Comparison of ENCODE assay signal across 16 mouse cellular contexts in genomic region chr3:51082831-51083575, GRCm38 (mm10).
DNase-seq lines count a peak whose midpoint lies in the region; ATAC-seq and TF ChIP-seq lines count a peak whose summit lies in the region.
"Had no signal": no experiment of that assay in that cellular context is flagged by ENCODE, and none has a peak within 500 bp of the region (broad histone marks: within the 10 kb centered on the region; RNA-seq: fewer than 3 reads in every experiment).

No protein-coding gene starts in this region.

- H3K27ac ChIP-seq in midbrain, embryonic 15.5 days = 0 out of 2 replicates have a peak overlapping the region, but pooled peaks have one; percentile 38
- H3K27ac ChIP-seq in midbrain, embryonic 10.5 days (replicated peaks) = no peak overlapping the region
- H3K27ac ChIP-seq in forebrain, embryonic 14.5 days (ENCODE audit: low read depth, low read length) = peak overlapping the region; percentile 65
- peak overlapping the region; percentile 55 for H3K27ac ChIP-seq in limb, embryonic 14.5 days (replicated peaks; ENCODE audit: low read depth, low read length)
- H3K27ac ChIP-seq: heart, adult 2 months; intestine, embryonic 15.5 days; kidney, postnatal 0 days had no signal

- 71% methylated on average over 11 of the region's 11 CpGs for WGBS in midbrain, embryonic 15.5 days
- 87% methylated on average over 11 of the region's 11 CpGs for WGBS in midbrain, embryonic 10.5 days
- 29% methylated on average over 11 of the region's 11 CpGs for WGBS in forebrain, embryonic 14.5 days
- WGBS in limb, embryonic 14.5 days = 31% methylated on average over 11 of the region's 11 CpGs

- no peaks in the 10 kb centered on the region for H3K9me3 ChIP-seq in midbrain, embryonic 15.5 days
- H3K9me3 ChIP-seq in midbrain, embryonic 10.5 days (replicated peaks) = no peaks in the 10 kb centered on the region
- H3K9me3 ChIP-seq in forebrain, embryonic 14.5 days (replicated peaks; ENCODE audit: control insufficient read depth, low read length) = no peaks in the 10 kb centered on the region
- no peaks in the 10 kb centered on the region for H3K9me3 ChIP-seq in limb, embryonic 14.5 days (ENCODE audit: control insufficient read depth, low read length)
- H3K9me3 ChIP-seq: intestine, embryonic 15.5 days had no signal

- H3K27me3 ChIP-seq in midbrain, embryonic 15.5 days (replicated peaks) = no peaks in the 10 kb centered on the region
- H3K27me3 ChIP-seq in midbrain, embryonic 10.5 days (ENCODE audit: low read depth, poor library complexity, severe bottlenecking) = no peaks in the 10 kb centered on the region
- no peaks in the 10 kb centered on the region for H3K27me3 ChIP-seq in forebrain, embryonic 14.5 days (replicated peaks; ENCODE audit: control insufficient read depth, insufficient read depth, low read length)
- H3K27me3 ChIP-seq in limb, embryonic 14.5 days (ENCODE audit: control insufficient read depth, insufficient read depth, low read length) = no peaks in the 10 kb centered on the region
- H3K27me3 ChIP-seq: CH12.LX; intestine, embryonic 15.5 days had no signal

- no peak for TF ChIP-seq POLR2A in limb, embryonic 14.5 days (IDR thresholded peaks at IDR 0.05; ENCODE audit: borderline replicate concordance, extremely low read depth, insufficient read depth, insufficient read length)

- no peak overlapping the region for H3K4me2 ChIP-seq in midbrain, embryonic 15.5 days
- H3K4me2 ChIP-seq in forebrain, embryonic 14.5 days (ENCODE audit: low read length) = peak overlapping the region; percentile 23; the same call in 1 of the 2 replicates
- H3K4me2 ChIP-seq in limb, embryonic 14.5 days (replicated peaks; ENCODE audit: low read depth, low read length, severe bottlenecking) = no peak overlapping the region
- H3K4me2 ChIP-seq: intestine, embryonic 15.5 days; liver, embryonic 11.5 days had no signal

- no peak overlapping the region for H3K4me3 ChIP-seq in midbrain, embryonic 15.5 days
- no peak overlapping the region for H3K4me3 ChIP-seq in midbrain, embryonic 10.5 days
- H3K4me3 ChIP-seq in forebrain, embryonic 14.5 days (ENCODE audit: low read depth, low read length) = no peak overlapping the region
- H3K4me3 ChIP-seq in limb, embryonic 14.5 days (replicated peaks; ENCODE audit: low read length) = no peak overlapping the region
- H3K4me3 ChIP-seq: heart, adult 2 months; intestine, embryonic 15.5 days had no signal

- no peak overlapping the region for H3K9ac ChIP-seq in midbrain, embryonic 15.5 days
- H3K9ac ChIP-seq in forebrain, embryonic 14.5 days (ENCODE audit: low read length) = 0 out of 2 replicates have a peak overlapping the region, but pooled peaks have one; percentile 21
- H3K9ac ChIP-seq in limb, embryonic 14.5 days (ENCODE audit: low read depth, low read length, severe bottlenecking) = no peak overlapping the region
- H3K9ac ChIP-seq: intestine, embryonic 15.5 days had no signal

- peak; percentile 1 for DNase-seq in gastrocnemius, postnatal 10 days
- DNase-seq in gastrocnemius, adult 8-10 months (ENCODE audit: low spot score in 2 of 2) = no peak
- no peak for DNase-seq in midbrain, embryonic 10.5 days (ENCODE audit: low spot score)
- peak; percentile 67 for DNase-seq in forebrain, embryonic 14.5 days (ENCODE audit: low spot score)
- DNase-seq in limb, embryonic 14.5 days (ENCODE audit: low spot score) = no peak
- DNase-seq in cerebellum, postnatal 14 days = no peak
- DNase-seq in cerebellum, adult 11 months = no peak
- DNase-seq: adrenal gland, postnatal 14 days; heart, adult 2 months; heart, postnatal 10 days; right cerebral cortex, postnatal 4 days had no signal

- no peaks in the 10 kb centered on the region for H3K36me3 ChIP-seq in midbrain, embryonic 15.5 days (replicated peaks)
- H3K36me3 ChIP-seq in midbrain, embryonic 10.5 days = no peaks in the 10 kb centered on the region
- H3K36me3 ChIP-seq in forebrain, embryonic 14.5 days (ENCODE audit: control insufficient read depth, insufficient read depth, low read length) = no peaks in the 10 kb centered on the region
- H3K36me3 ChIP-seq in limb, embryonic 14.5 days (ENCODE audit: control insufficient read depth, insufficient read depth, low read length) = no peaks in the 10 kb centered on the region
- H3K36me3 ChIP-seq: intestine, embryonic 15.5 days had no signal

- H3K4me1 ChIP-seq in midbrain, embryonic 15.5 days = peaks cover 16% of the 10 kb centered on the region
- H3K4me1 ChIP-seq in midbrain, embryonic 10.5 days = peaks cover 14% of the 10 kb centered on the region
- H3K4me1 ChIP-seq in forebrain, embryonic 14.5 days (ENCODE audit: control insufficient read depth, insufficient read depth, low read length) = peaks cover 22% of the 10 kb centered on the region
- H3K4me1 ChIP-seq in limb, embryonic 14.5 days (ENCODE audit: control insufficient read depth, insufficient read depth, low read length) = peaks cover 45% of the 10 kb centered on the region
- H3K4me1 ChIP-seq: intestine, embryonic 15.5 days had no signal

- peak; percentile 66; the same call in 1 of the 2 replicates for ATAC-seq in midbrain, embryonic 15.5 days (replicated peaks)
- peak; percentile 10; the same call in 1 of the 2 replicates for ATAC-seq in forebrain, embryonic 14.5 days
- ATAC-seq in limb, embryonic 14.5 days (ENCODE audit: low FRiP score, low read depth) = no peak
- ATAC-seq: intestine, embryonic 15.5 days had no signal

Comparison
In these comparisons a context has a peak if more than half of its experiments do, and no peak if none do; other contexts are left out.
1. DNase-seq: peak in gastrocnemius, postnatal 10 days (single experiment) and forebrain, embryonic 14.5 days (single experiment); none in gastrocnemius, adult 8-10 months (0 of 2), midbrain, embryonic 10.5 days (single experiment), limb, embryonic 14.5 days (single experiment), cerebellum, postnatal 14 days (0 of 2) and cerebellum, adult 11 months (single experiment).